Mouse (Mus musculus): ENCODE measurements around the gene Dnajb12.

Dnajb12 gene

GRCm38 (mm10) chr10:59916649-59917048 lies 37.3 kb downstream of the Dnajb12 start:
- DNase-seq (ENCODE audit: extremely low spot score, low read depth, low spot score) = no peak

DNA sequence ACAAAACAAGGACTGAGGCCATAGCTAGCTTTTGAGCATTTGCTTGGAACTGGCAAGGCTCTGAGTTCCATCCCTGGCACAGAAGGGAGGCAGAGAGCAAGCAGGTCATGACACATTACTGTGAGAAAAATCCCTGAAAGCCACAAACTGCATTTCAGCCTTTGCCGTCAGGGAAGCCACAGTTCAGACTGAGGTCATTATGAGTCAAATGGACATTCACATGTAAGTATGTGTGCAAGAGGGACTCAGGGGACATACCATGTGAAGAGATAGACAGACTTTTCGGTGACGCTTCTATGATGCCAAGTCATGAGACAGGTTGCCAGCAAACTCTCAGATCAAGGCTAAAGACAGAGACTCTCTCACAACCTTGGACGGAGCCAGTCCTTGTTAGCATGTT lies 38.8 kb downstream of the Dnajb12 start:
- no peak for DNase-seq (ENCODE audit: extremely low spot score, low read depth, low spot score)

GRCm38 (mm10) chr10:59919494-59920181 lies 40.3 kb downstream of the Dnajb12 start:
- no peak for DNase-seq (ENCODE audit: extremely low spot score, low read depth, low spot score)

GRCm38 (mm10) chr10:59920485-59920809 lies 41.1 kb downstream of the Dnajb12 start:
- no peak for DNase-seq (ENCODE audit: extremely low spot score, low read depth, low spot score)

- peak; percentile 92 for DNase-seq (ENCODE audit: extremely low spot score, low read depth, low spot score)
These were observed 41.7 kb downstream of the Dnajb12 start for GRCm38 (mm10) chr10:59920810-59921681.

- no peak for DNase-seq (ENCODE audit: extremely low spot score, low read depth, low spot score)
These were observed 44.1 kb downstream of the Dnajb12 start for GRCm38 (mm10) chr10:59923493-59923892.

- no peak for DNase-seq (ENCODE audit: extremely low spot score, low read depth, low spot score)
These were observed 44.9 kb downstream of the Dnajb12 start for GRCm38 (mm10) chr10:59924305-59924704.

- DNase-seq (ENCODE audit: extremely low spot score, low read depth, low spot score) = no peak
These were observed 49.8 kb downstream of the Dnajb12 start for GRCm38 (mm10) chr10:59929205-59929604.

- DNase-seq (ENCODE audit: extremely low spot score, low read depth, low spot score) = no peak
These were observed 51.6 kb downstream of the Dnajb12 start for GRCm38 (mm10) chr10:59930996-59931395.

GRCm38 (mm10) chr10:59932521-59932920 lies 53.2 kb downstream of the Dnajb12 start:
- no peak for DNase-seq (ENCODE audit: extremely low spot score, low read depth, low spot score)

DNA sequence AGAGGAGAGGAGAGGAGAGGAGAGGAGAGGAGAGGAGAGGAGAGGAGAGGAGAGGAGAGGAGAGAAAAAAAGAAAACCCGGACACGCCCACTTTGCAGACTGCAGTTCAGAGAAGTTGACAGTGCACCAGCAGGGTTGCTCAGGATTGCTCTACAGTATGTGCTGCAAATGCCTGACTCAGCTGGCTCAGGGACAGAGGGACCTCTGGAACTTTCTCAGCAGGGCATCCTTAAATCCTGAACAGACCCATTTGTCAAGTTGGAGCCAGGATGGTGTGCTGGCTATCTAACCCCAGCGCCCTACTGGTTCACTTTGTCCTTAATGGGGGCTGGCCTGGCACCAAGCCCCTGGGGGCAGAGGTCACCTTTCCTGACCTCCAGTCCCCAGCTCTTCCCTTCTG lies 54.7 kb downstream of the Dnajb12 start:
- DNase-seq (ENCODE audit: extremely low spot score, low read depth, low spot score) = no peak

- no peak for DNase-seq (ENCODE audit: extremely low spot score, low read depth, low spot score)
These were observed 56.9 kb downstream of the Dnajb12 start for GRCm38 (mm10) chr10:59936058-59936856.

- no peak for DNase-seq (ENCODE audit: extremely low spot score, low read depth, low spot score)
These were observed 59.3 kb downstream of the Dnajb12 start for GRCm38 (mm10) chr10:59938662-59939061.

DNA sequence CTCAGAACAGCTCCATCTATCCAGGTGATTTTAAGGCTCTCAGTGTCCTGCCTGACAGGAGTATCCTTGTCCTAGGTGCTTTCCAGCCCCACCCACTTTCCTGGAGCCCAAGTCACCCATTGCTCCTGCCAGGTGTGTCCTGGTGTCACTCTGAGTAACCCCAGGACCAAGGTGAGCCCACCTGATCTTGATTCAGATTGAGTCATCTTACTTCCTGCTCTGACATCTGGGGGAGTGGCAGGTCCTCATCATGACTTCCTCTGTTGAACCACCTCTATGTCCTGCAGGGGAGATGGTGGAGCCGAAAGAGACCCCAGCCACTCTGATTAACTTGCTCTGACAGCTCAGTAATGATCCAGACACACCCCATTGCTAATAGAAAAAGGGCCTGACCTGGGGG lies 59.7 kb downstream of the Dnajb12 start:
- DNase-seq (ENCODE audit: extremely low spot score, low read depth, low spot score) = no peak

GRCm38 (mm10) chr10:59942281-59942846 lies 63.0 kb downstream of the Dnajb12 start:
- no peak for DNase-seq (ENCODE audit: extremely low spot score, low read depth, low spot score)

- DNase-seq (ENCODE audit: extremely low spot score, low read depth, low spot score) = no peak
These were observed 63.6 kb downstream of the Dnajb12 start for GRCm38 (mm10) chr10:59942847-59943420.

GRCm38 (mm10) chr10:59943421-59943989 lies 64.1 kb downstream of the Dnajb12 start:
- DNase-seq (ENCODE audit: extremely low spot score, low read depth, low spot score) = no peak

GRCm38 (mm10) chr10:59945416-59945815 lies 66.1 kb downstream of the Dnajb12 start:
- no peak for DNase-seq (ENCODE audit: extremely low spot score, low read depth, low spot score)

DNA sequence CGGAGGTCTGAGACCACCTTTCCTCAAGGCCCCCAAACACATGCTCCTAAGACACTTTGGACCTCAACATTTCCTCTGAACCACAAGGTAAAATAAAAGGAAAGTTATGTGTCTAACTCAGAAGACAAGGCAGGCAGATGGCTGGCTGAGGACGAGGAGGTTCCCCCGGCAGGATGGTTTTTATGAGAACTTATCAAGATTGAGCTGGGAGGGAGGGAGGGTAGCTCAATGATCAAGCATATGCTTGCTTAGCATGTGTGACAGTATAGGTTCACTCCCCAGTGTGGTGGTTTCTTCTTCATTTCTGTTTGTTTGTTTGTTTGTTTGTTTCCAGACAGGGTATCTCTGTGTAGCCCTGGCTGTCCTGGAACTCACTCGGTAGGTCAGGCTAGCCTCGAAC lies 67.0 kb downstream of the Dnajb12 start:
- DNase-seq (ENCODE audit: extremely low spot score, low read depth, low spot score) = no peak

DNA sequence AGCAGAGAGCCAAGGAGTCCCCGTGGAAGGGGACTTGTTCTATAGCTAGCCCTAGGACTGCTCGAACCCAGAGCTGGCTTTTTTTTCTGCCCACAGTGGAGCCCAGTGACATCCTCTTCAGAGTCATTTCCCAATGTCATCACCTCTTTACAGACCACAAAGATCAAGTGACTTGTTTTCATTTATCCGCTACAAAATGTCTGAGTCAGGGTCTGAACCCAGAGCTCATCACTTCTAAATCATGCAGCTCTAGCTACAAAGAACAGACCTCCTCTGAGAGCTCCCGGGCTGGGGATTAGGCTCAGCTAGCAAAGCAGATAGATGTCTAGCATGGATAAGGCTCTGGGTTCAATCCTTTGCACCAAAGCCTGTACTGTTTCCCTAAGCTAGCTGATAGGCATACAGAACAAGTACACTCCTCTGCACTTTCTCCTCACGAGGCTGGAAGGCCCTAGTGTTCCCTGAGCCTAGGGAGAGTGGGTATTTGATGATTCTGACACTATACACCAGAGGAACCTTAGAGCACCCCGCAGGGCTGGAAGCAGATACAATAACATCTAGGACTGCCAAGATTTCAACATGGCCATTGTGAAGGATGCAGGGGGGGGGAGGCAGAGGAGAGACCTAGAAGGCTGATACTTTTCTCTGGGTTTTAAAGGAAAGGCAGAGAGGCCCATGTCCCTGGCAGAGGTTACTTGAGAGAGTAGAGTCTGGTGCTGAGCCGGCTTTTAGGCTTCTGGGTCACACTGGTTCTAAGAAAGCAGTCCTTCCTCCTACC lies 68.1 kb downstream of the Dnajb12 start:
- DNase-seq (ENCODE audit: extremely low spot score, low read depth, low spot score) = no peak
